Mouse (Mus musculus): ENCODE measurements around the gene Gal3st2c.

GRCm38 (mm10) chr1:94040391-94040790, 50.1 kb downstream of the Gal3st2c start:
- TF ChIP-seq CTCF (IDR thresholded peaks at IDR 0.05) (no peak), EP300 (IDR thresholded peaks at IDR 0.05) (no peak)
